Mouse (Mus musculus): ENCODE data around the gene Slc16a12.

Slc16a12 gene

DNA sequence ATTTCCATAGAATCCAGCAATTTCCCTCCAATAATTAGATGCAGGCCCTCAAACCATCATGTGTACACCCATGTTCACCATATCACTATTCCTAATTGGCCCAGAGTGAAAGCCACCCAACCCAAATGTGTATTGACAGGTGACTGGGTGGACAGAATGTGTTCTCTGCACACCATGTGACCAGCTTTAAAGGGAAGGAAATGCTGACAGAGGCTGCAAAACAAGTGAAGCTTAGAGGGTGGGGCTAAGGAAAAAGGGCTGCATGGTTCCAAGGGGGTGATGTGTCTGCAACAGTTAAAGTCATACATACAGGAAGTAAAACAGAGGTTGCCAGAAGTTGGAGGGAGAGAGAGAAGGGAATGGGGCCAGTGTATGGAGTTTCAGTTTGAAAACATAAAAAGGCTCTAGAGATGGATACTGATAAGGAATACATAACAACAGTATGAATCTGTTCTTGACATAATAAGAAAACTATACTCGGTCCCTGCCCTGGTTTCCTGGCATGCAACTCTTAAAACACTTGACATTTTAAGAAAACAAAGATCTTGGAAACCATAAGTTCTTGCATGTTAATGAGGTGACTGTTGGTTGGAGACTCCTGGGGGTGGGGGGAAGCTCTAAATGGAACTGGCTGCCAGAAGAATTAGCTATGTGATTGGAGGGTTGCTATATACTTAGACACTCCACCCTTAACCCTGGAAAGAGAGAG is 20.7 kb downstream of the Slc16a12 start:
- no peak for DNase-seq (ENCODE audit: low spot score in 2 of 2)

DNA sequence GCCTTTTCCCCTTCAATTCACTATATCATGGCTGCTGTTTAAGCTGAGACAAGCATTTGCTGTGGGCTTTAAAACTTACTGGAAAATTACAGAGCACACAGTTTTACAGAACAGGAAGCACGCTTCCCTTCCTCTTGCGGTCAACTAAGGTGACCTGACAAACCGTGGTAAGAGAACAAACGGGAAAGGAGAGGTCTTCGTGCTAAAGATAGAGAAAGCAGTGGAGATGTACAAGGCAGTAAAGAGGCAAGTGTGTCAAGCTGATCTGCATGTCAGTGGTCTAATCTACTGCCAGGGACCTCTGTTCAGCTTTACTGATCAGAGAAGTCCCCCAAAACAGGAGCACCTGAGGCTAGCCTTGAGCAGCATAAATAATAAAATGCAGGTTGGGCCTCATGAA is 21.7 kb downstream of the Slc16a12 start:
- no peak for DNase-seq (ENCODE audit: low spot score in 2 of 2)

DNA sequence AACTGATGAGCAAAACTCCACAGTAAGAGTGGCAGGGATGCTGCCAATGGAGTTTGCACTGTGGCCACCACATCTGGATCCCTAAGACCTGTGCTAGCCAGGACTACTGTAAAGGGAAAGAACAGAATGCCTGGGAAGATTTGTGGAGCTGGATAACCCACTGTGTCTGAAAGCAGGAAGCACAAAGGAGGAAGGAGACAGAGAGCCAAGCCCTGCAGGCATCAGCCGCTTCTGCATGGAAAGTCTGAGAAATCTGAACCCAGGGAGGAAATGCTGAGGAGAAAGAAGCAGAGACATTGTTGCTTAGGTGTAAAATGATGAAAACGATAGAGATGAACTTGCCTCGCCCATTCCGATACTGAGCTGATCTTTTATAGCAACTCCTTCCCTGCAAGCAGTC is 22.5 kb downstream of the Slc16a12 start:
- no peak for DNase-seq (ENCODE audit: low spot score in 2 of 2)

GRCm38 (mm10) chr19:34722541-34722940 is 24.5 kb downstream of the Slc16a12 start:
- no peak for DNase-seq (ENCODE audit: low spot score in 2 of 2)

- no peak for DNase-seq (ENCODE audit: low spot score in 2 of 2)
Measured at GRCm38 (mm10) chr19:34720130-34720529, 27.0 kb downstream of the Slc16a12 start.

DNA sequence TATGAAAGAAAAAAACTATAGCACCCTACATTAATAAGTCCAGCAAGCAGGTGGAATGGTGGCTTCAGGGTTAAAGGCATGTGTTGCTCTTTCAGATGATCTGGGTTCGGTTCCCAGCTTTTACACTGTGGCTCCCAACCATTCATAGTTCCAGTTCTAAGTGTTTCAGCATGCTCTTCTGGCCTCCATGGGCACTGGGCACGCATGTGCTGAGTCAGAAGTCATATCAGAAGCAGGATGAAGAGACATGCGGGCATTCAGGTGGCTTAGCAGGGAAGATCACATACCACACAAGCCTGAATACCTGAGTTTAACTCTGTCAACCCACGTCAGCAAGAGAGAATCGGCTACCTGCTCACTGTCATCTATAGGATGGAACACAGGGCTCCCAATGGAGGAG is 28.1 kb downstream of the Slc16a12 start:
- DNase-seq (ENCODE audit: low spot score in 2 of 2) = no peak

DNA sequence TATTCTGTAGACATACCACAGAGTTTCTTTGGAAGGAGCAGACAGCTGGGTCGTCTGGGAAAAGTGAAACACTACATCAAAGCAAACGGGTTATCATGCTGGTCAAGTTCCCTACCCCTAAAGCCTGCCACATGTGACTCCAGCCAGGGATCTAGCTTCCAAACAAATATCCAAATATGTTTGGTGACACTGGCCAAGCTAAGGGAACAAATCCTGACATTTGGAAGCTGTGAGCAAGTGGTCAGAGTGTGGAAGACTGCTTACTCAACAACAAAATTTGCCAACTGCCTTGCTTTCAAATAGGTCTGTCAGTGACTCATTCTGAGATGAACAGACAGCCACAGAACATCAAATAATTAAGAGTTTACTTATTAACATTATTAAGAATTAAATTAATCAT is 28.6 kb downstream of the Slc16a12 start:
- DNase-seq (ENCODE audit: low spot score in 2 of 2) = no peak

DNA sequence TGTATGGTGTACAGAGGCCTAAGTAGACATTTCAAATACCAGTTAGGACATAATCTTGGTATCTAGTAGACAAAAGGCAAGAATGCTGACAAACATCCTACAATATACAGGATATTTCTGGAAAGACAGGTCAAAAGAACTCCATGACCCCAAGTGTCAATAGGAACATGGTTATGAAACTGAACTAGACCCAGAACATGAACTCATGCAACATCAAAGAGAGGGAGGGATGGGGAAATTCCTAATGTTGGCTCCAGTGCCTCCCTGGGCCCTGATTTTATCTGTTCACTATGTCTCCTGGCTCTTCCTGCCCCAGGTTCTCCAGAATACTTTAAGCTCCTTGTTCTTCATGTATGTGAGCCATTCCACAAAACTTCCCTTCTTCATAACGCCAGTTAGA is 31.2 kb downstream of the Slc16a12 start:
- DNase-seq (ENCODE audit: low spot score in 2 of 2) = no peak

- no peak for DNase-seq (ENCODE audit: low spot score in 2 of 2)
Measured at GRCm38 (mm10) chr19:34714250-34714666, 32.8 kb downstream of the Slc16a12 start.

GRCm38 (mm10) chr19:34712050-34712449 is 35.0 kb downstream of the Slc16a12 start:
- no peak for DNase-seq (ENCODE audit: low spot score in 2 of 2)

DNA sequence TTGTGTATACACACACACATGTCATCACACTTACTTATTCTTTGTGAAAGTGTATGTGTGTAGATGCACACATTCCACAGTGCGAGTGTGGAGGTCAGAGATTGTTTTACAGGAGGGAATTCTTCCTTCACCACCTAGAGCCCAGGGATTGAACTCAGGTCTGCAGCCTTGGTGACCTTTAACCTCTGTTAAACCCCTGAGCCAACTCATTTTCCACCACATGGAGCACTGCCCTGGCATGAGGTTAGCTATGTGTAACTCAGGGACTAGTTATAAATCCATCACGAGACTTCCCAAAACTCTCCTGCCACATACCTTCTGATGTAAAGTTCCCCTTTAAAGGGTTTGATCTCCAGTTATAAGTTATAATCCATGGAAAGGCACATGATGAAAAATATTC is 38.9 kb downstream of the Slc16a12 start:
- DNase-seq (ENCODE audit: low spot score in 2 of 2) = no peak

- no peak for DNase-seq (ENCODE audit: low spot score in 2 of 2)
Measured at GRCm38 (mm10) chr19:34707571-34707970, 39.5 kb downstream of the Slc16a12 start.

DNA sequence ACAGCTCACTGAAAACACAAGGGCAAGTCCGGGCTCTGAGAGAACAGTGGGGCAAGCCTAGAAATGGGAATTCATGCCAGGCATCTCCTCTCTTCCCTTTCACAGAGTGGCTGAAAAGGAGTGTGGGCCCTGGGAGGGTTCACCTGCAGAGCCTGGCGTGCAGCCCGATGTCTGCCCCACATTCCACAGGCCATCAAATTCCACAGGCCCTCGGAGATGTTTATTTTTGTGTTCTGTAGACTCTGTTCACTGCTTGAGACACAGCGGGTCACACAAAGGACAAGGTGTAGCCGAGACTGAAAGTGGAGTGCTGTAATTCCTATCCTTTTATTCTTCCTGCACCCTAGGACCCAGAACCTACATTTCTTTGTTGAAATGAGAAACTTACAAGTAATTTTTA is 40.8 kb downstream of the Slc16a12 start:
- DNase-seq (ENCODE audit: low spot score in 2 of 2) = no peak

- no peak for DNase-seq (ENCODE audit: low spot score in 2 of 2)
Measured at GRCm38 (mm10) chr19:34705141-34705540, 41.9 kb downstream of the Slc16a12 start.

DNA sequence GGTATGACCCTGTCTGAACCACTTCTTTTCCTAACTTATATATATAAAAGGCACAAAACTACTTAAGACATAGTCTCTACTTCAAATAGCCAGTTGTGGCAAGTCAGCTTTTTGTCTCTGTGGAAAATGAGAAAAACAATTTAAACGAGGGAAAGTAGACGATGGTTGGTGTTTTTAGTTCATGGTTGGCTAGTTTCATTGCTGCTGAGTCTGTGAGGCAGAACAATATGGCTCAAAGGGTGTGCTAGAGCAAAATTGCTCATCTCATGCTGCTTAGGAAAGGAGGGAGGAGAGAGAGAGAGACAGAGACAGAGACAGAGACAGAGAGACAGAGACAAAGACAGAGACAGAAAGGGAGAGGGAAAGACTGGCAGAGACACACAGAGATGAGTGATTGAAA is 47.8 kb downstream of the Slc16a12 start:
- DNase-seq (ENCODE audit: low spot score in 2 of 2) = no peak

GRCm38 (mm10) chr19:34698852-34699251 is 48.2 kb downstream of the Slc16a12 start:
- DNase-seq (ENCODE audit: low spot score in 2 of 2) = no peak

- no peak for DNase-seq (ENCODE audit: low spot score in 2 of 2)
Measured at GRCm38 (mm10) chr19:34698432-34698831, 48.7 kb downstream of the Slc16a12 start.

GRCm38 (mm10) chr19:34697461-34697860 is 49.6 kb downstream of the Slc16a12 start:
- DNase-seq (ENCODE audit: low spot score in 2 of 2) = no peak

GRCm38 (mm10) chr19:34696352-34696986 is 50.6 kb downstream of the Slc16a12 start:
- DNase-seq (ENCODE audit: low spot score in 2 of 2) = no peak

GRCm38 (mm10) chr19:34691402-34691801 is 55.7 kb downstream of the Slc16a12 start:
- no peak for DNase-seq (ENCODE audit: low spot score in 2 of 2)

GRCm38 (mm10) chr19:34685530-34685929 is 61.6 kb downstream of the Slc16a12 start:
- DNase-seq (ENCODE audit: low spot score in 2 of 2) = no peak

DNA sequence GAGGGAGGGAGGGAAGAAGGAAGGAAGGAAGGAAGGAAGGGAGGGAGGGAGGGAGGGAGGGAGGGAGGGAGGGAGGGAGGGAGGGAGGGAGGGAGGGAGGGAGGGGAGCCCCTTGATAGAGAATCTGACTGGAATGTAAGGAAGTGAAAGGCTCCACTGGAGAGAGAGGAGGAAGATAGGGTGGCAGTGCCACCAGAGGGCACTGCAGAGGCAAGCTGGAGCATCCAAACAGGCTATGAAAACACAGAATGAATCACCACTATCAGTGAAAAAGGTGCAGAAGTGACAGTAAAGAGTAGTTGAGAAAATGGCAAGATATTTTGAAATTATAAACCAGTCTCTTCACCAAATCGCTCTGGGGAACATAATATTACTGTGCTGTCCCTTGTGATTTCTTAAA is 62.2 kb downstream of the Slc16a12 start:
- peak in 1 of 2 experiments; percentile 62 for DNase-seq (ENCODE audit: low spot score in 2 of 2)

DNA sequence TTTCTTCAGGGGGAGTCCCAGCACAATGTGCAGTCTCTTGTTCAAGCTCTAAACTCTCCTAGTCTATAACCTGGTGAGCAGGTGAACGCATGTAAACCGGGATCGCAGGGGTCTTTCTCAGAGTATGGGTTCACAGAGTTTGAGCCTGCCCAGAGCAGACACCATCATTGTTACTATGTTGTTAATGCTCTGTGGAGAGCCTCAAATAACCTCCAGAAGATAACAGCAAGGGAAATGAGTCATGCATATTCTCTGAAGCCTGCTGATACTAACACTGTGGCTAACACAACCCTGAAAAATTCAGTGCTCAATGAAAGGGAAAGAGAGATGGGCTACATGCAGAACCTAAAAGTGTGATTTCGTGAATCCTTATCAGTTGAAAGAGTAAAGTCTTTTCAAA is 68.7 kb downstream of the Slc16a12 start:
- DNase-seq (ENCODE audit: low spot score in 2 of 2) = no peak

DNA sequence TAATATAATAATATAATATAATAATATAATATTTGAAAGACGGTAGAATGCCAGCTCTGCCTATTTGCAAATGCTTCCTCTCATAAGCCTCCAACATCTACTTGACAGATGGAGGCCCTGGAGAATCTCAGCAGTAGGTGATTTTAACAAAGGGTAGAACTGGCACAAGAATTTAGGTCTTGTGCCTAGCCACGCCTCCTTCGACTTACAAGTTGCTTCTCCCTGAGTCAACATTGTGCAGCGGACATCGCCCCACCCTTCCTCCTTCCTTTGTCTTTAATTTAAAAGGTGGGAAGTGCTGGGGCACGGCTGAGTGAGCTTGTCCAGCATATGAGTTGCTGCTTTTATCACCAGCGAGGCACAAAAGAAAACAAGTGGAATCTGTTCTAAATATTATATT is 73.6 kb downstream of the Slc16a12 start:
- no peak for DNase-seq (ENCODE audit: low spot score in 2 of 2)

All from left cerebral cortex, adult 9 months (tissue).